Mouse (Mus musculus) CH12.LX (cell line): ENCODE data around the gene Mest. TPM values are rescaled to one million over a fixed set of nuclear protein-coding genes. Genes with fewer than 3 reads are reported as not detected.

ENCODE experiments used
- DNase-seq: peaks from one replicate; pipeline ENCODE4 v3.0.0-alpha.2; 2013; ENCODE audit errors: extremely low read depth
- H3K27ac ChIP-seq: 2 replicates; pipeline ENCODE4 v1.5.1; 2012; ENCODE audit warnings: low read depth, mild to moderate bottlenecking, control low read depth, moderate library complexity; ENCODE audit not compliant: insufficient read depth
- H3K27me3 ChIP-seq: replicated peaks from 2 replicates; pipeline ENCODE3; 2012; ENCODE audit warnings: inconsistent platforms
- H3K36me3 ChIP-seq, 2 experiments: replicated peaks in 1 of 2; 2 replicates each; pipeline versions ENCODE3 to v1.6.1; 2012; ENCODE audit warnings: inconsistent platforms in 1 of 2, low read length in 1 of 2, mild to moderate bottlenecking in 1 of 2, mixed read lengths in 1 of 2, moderate library complexity in 1 of 2; ENCODE audit not compliant: control insufficient read depth in 1 of 2, insufficient read depth in 1 of 2
- H3K4me1 ChIP-seq, 2 experiments: 2 replicates each; pipeline ENCODE4 v1.6.1; 2012; ENCODE audit warnings: inconsistent platforms in 1 of 2, moderate library complexity in 1 of 2; ENCODE audit not compliant: insufficient read depth in 2 of 2, control insufficient read depth in 1 of 2
- H3K4me2 ChIP-seq: 2 replicates; pipeline ENCODE4 v1.6.1; 2012; ENCODE audit warnings: low read depth, mild to moderate bottlenecking, control low read depth; ENCODE audit not compliant: poor library complexity, insufficient read depth, severe bottlenecking
- H3K4me3 ChIP-seq, 3 experiments: fragments of 150-350 bp in 1 of 3; sonication (generic) in 1 of 3; replicated peaks in 1 of 3; 2 replicates each; pipeline versions ENCODE3 to v1.5.1; 2011 to 2012; ENCODE audit warnings: low read depth in 2 of 3, low read length in 2 of 3, mild to moderate bottlenecking in 2 of 3, moderate library complexity in 2 of 3, control low read depth in 1 of 3, improper control_type of control experiment in 1 of 3, inconsistent platforms in 1 of 3, mixed read lengths in 1 of 3; ENCODE audit not compliant: poor library complexity in 1 of 3
- H3K79me2 ChIP-seq: replicated peaks from 2 replicates; pipeline ENCODE4 v1.6.1; 2012; ENCODE audit warnings: mild to moderate bottlenecking, moderate library complexity; ENCODE audit not compliant: control insufficient read depth, poor library complexity, insufficient read depth, severe bottlenecking; ENCODE audit errors: extremely low read depth
- H3K9ac ChIP-seq: 2 replicates; pipeline ENCODE4 v1.6.1; 2012; ENCODE audit warnings: low read depth, mild to moderate bottlenecking, control low read depth, moderate library complexity; ENCODE audit not compliant: insufficient read depth
- H3K9me3 ChIP-seq: replicated peaks from 2 replicates; pipeline ENCODE3; 2012; ENCODE audit warnings: low read length, inconsistent platforms, mixed read lengths
- BHLHE40 ChIP-seq: IDR thresholded peaks from 2 replicates; pipeline ENCODE4 v1.6.1; 2011; ENCODE audit warnings: mild to moderate bottlenecking, low read depth, low read length, improper control_type of control experiment
- CTCF ChIP-seq, 2 experiments: IDR thresholded peaks in 1 of 2; conservative IDR thresholded peaks in 1 of 2; 2 replicates each; pipeline ENCODE4 v1.5.1; 2011 to 2012; ENCODE audit warnings: low read depth in 2 of 2, low read length in 2 of 2, improper control_type of control experiment in 1 of 2, inconsistent platforms in 1 of 2, mild to moderate bottlenecking in 1 of 2, moderate library complexity in 1 of 2
- ETS1 ChIP-seq: conservative IDR thresholded peaks from 2 replicates; pipeline ENCODE4 v1.6.1; 2012; ENCODE audit warnings: low read depth, mild to moderate bottlenecking, inconsistent platforms, low read length, improper control_type of control experiment, moderate library complexity
- IRF4 ChIP-seq: IDR thresholded peaks from 2 replicates; pipeline ENCODE4 v1.6.1; 2014; ENCODE audit warnings: low read depth, mild to moderate bottlenecking, inconsistent platforms, low read length, improper control_type of control experiment
- JUN ChIP-seq: IDR thresholded peaks from 2 replicates; pipeline ENCODE4 v1.6.1; 2011; ENCODE audit warnings: low read depth, mild to moderate bottlenecking, low read length, improper control_type of control experiment, moderate library complexity; ENCODE audit not compliant: insufficient read depth
- JUND ChIP-seq: conservative IDR thresholded peaks from 2 replicates; pipeline ENCODE4 v1.6.1; 2011; ENCODE audit warnings: low read depth, low read length, improper control_type of control experiment
- KAT2A ChIP-seq: IDR thresholded peaks from 2 replicates; pipeline ENCODE4 v1.6.1; 2012; ENCODE audit warnings: low read length, improper control_type of control experiment, inconsistent platforms; ENCODE audit not compliant: insufficient replicate concordance
- MAFK ChIP-seq: IDR thresholded peaks from 2 replicates; pipeline ENCODE4 v1.6.1; 2011; ENCODE audit warnings: low read length, improper control_type of control experiment; ENCODE audit not compliant: insufficient replicate concordance
- MAX ChIP-seq: IDR thresholded peaks from 2 replicates; pipeline ENCODE4 v1.6.1; 2011; ENCODE audit warnings: low read length, improper control_type of control experiment
- MAZ ChIP-seq: IDR thresholded peaks from 2 replicates; pipeline ENCODE4 v1.6.1; 2012; ENCODE audit warnings: low read depth, mild to moderate bottlenecking, inconsistent platforms, low read length, improper control_type of control experiment, moderate library complexity
- MXI1 ChIP-seq: IDR thresholded peaks from 2 replicates; pipeline ENCODE4 v1.6.1; 2011; ENCODE audit warnings: mild to moderate bottlenecking, low read depth, low read length, improper control_type of control experiment
- NRF1 ChIP-seq: IDR thresholded peaks from 2 replicates; pipeline ENCODE4 v1.6.1; 2014; ENCODE audit warnings: low read depth, mild to moderate bottlenecking, inconsistent platforms, low read length, improper control_type of control experiment, moderate library complexity
- RAD21 ChIP-seq: IDR thresholded peaks from 2 replicates; pipeline ENCODE4 v1.6.1; 2011; ENCODE audit warnings: low read depth, mild to moderate bottlenecking, low read length, improper control_type of control experiment, moderate library complexity
- SMC3 ChIP-seq: IDR thresholded peaks from 2 replicates; pipeline ENCODE4 v1.6.1; 2011; ENCODE audit warnings: low read depth, low read length, improper control_type of control experiment
- TBP ChIP-seq: conservative IDR thresholded peaks from 2 replicates; pipeline ENCODE4 v1.6.1; 2011; ENCODE audit warnings: low read depth, low read length, improper control_type of control experiment
- TCF12 ChIP-seq: IDR thresholded peaks from 2 replicates; pipeline ENCODE4 v1.6.1; 2014; ENCODE audit warnings: low read depth, mild to moderate bottlenecking, inconsistent platforms, low read length, improper control_type of control experiment
- USF2 ChIP-seq: conservative IDR thresholded peaks from 2 replicates; pipeline ENCODE4 v1.6.1; 2011; ENCODE audit warnings: low read depth, low read length, improper control_type of control experiment
- ZC3H11A ChIP-seq: IDR thresholded peaks from 2 replicates; pipeline ENCODE4 v1.6.1; 2012; ENCODE audit warnings: low read depth, mild to moderate bottlenecking, inconsistent platforms, low read length, improper control_type of control experiment
- ZMIZ1 ChIP-seq: IDR thresholded peaks from 2 replicates; pipeline ENCODE4 v1.6.1; 2012; ENCODE audit warnings: low read depth, mild to moderate bottlenecking, inconsistent platforms, low read length, improper control_type of control experiment
- ZNF384 ChIP-seq: IDR thresholded peaks from 2 replicates; pipeline ENCODE4 v1.6.1; 2012; ENCODE audit warnings: low read depth, low read length, improper control_type of control experiment, inconsistent platforms
- dilution Hi-C: fragments of 300-500 bp; cut with MboI; formaldehyde crosslinking; loops from 2 replicates; pipeline ENCODE4 v1.14.3; 2020; ENCODE audit warnings: low sequenced_read_pairs; ENCODE audit not compliant: extremely low pct_unique_long_range_greater_than_20kb, extremely low pct_ligation_motif_present
- in situ Hi-C: fragments of 300-500 bp; cut with MboI; formaldehyde crosslinking; loops from 3 replicates; pipeline ENCODE4 v1.14.3; 2019; ENCODE audit warnings: low sequenced_read_pairs, low pct_ligation_motif_present, low pct_unique_long_range_greater_than_20kb, mixed read lengths
- polyA plus RNA-seq: library from polyadenylated mRNA; unstranded; fragments of >175 nt; gene quantifications from 2 replicates; pipeline ENCODE4 v1.2.1, GENCODE M21; 2012; ENCODE audit warnings: low read depth; ENCODE audit not compliant: insufficient read length
- total RNA-seq, 2 experiments: library from RNA; depleted of rRNA; stranded (reverse); fragments of 300-350 nt in 1 of 2; fragments of >200 nt in 1 of 2; gene quantifications; 2 replicates each; pipeline ENCODE4 v1.2.3; 2012 to 2014

Mest gene
- total RNA-seq (2012; rRNA removed): 0.08 and 0.13 TPM in 2 replicates
- total RNA-seq (2014; rRNA removed): not detected in 2 replicates
- polyA plus RNA-seq: 0.42 TPM in 1 of 2 replicates, not detected in the other

- no peaks in the 10 kb centered on the region for H3K36me3 ChIP-seq
- H3K79me2 ChIP-seq: no peaks in the 10 kb centered on the region
- no peak for TF ChIP-seq BHLHE40
- TF ChIP-seq RAD21: no peak
- TF ChIP-seq JUND: no peak
- TF ChIP-seq SMC3: no peak
- TF ChIP-seq TBP: no peak
- no peak for TF ChIP-seq MAX
- TF ChIP-seq NRF1: no peak
- no peak for TF ChIP-seq MXI1
- no peak for TF ChIP-seq MAZ
- no peaks in the 10 kb centered on the region for H3K27me3 ChIP-seq
- peak within 1 kb of the TSS; percentile 15; the same call in 1 of the 2 replicates for H3K4me2 ChIP-seq
- H3K9me3 ChIP-seq: no peaks in the 10 kb centered on the region
- DNase-seq: no peak
- in situ Hi-C loops: no loop called here
- no peaks in the 10 kb centered on the region for H3K4me1 ChIP-seq
- H3K4me3 ChIP-seq: no peak within 1 kb of the TSS
- no peak within 1 kb of the TSS for H3K27ac ChIP-seq
- H3K9ac ChIP-seq: no peak within 1 kb of the TSS
- dilution Hi-C loops: no loop called here
Measured at GRCm38 (mm10) chr6:30723331-30723730, at the start of gene Mest. Gene Mest (plus strand): TSS chr6:30723547.

GRCm38 (mm10) chr6:30673764-30674561 is 49.4 kb upstream of the Mest start:
- no peak for DNase-seq
- H3K9ac ChIP-seq: no peak overlapping the region
- in situ Hi-C loops (no loop called here), dilution Hi-C loops (no loop called here)
- no peak overlapping the region for H3K27ac ChIP-seq
- H3K4me2 ChIP-seq: no peak overlapping the region
- no peaks in the 10 kb centered on the region for H3K79me2 ChIP-seq
- peaks cover 0 to 8% of the 10 kb centered on the region in 2 experiments for H3K36me3 ChIP-seq
- no peaks in the 10 kb centered on the region for H3K27me3 ChIP-seq
- H3K9me3 ChIP-seq: no peaks in the 10 kb centered on the region
- peaks cover 7 to 16% of the 10 kb centered on the region in 2 experiments for H3K4me1 ChIP-seq
- H3K4me3 ChIP-seq: no peak overlapping the region
- TF ChIP-seq MAFK (no peak), ZNF384 (no peak), TCF12 (no peak), ETS1 (no peak), BHLHE40 (no peak), ZMIZ1 (no peak), KAT2A (no peak), CTCF (conservative IDR thresholded peaks at IDR 0.05 in 1 of 2, IDR thresholded peaks at IDR 0.05 in 1 of 2; ENCODE audit: low read depth in 2 of 2, low read length in 2 of 2) (no peak), TBP (no peak), IRF4 (no peak), ZC3H11A (no peak), JUN (no peak), USF2 (no peak)
